Mouse (Mus musculus) layer of hippocampus, adult 11-12 months (tissue): Measurements from ENCODE around the gene Rab34.
A peak's percentile ranks its signal among the peaks of the same experiment; 100 is the strongest.

Experiments
- DNase-seq: peaks from one replicate; pipeline ENCODE4 v3.0.0; 2022; ENCODE audit warnings: low spot score

The Rab34 gene

GRCm38 (mm10) chr11:78213086-78213817 is 25.0 kb downstream of the Rab34 start:
- no peak for DNase-seq

DNA sequence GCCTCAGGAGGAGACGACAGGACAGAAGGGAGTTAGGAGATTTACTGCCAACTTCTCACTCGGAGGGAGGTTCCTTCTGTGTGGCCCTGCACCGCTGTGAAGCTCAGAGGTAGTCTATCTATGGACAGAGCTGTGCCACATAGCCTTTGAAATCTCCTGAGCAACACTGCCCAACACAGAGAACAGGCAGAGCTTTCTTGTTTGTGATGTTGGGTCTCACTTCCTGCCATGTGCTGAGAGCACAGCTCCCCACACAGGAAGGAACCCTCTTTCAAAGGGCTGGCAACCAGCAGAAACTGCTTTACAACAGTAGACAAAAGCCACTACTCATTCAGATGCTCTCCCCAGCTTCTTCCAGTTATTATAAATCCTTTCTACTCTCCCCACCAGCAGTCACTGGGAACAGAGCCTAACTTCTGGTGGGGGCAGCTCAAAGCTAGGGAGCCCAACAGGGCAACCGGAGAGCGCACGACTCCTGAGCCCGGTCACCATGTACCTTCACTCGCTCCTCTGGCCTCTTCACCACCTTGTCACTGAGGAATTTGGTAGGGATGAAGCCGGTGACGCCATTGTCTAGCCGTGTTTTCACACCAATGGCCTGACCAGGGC is 27.6 kb downstream of the Rab34 start:
- DNase-seq = no peak

- DNase-seq = no peak
Measured at GRCm38 (mm10) chr11:78223586-78223985, 35.4 kb downstream of the Rab34 start.

DNA sequence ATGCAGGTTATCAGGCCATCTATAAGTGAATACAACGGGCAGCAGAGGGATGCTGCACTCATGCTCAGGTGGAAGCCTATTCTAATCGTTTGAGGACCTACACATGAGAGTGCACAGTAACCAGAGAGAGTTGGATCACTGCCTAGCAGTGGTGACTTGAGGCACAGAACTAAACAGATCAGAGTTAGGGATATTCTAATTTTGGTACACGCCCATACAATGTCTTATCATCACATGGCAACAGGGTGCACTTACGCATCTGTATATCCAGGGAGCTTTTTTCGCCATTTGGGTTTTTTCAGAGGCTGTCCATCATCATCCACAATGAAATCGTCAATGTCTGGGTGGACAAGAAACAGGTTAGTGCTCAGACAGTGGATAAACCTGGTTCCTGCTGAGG is 43.3 kb downstream of the Rab34 start:
- DNase-seq = no peak

- DNase-seq = peak; percentile 75
Measured at GRCm38 (mm10) chr11:78240193-78240857, 52.1 kb downstream of the Rab34 start.
